Mouse (Mus musculus) thymus, postnatal 25 days (tissue): ENCODE data around the gene Atg2a.
"Not testable (repeated sequence)": the region's sequence is repeated elsewhere in the genome, so short reads cannot be mapped to it uniquely, and the experiment has no call there.

Source experiments
- DNase-seq: peaks from one replicate; pipeline ENCODE4 v3.0.0; 2022

Atg2a gene

DNA sequence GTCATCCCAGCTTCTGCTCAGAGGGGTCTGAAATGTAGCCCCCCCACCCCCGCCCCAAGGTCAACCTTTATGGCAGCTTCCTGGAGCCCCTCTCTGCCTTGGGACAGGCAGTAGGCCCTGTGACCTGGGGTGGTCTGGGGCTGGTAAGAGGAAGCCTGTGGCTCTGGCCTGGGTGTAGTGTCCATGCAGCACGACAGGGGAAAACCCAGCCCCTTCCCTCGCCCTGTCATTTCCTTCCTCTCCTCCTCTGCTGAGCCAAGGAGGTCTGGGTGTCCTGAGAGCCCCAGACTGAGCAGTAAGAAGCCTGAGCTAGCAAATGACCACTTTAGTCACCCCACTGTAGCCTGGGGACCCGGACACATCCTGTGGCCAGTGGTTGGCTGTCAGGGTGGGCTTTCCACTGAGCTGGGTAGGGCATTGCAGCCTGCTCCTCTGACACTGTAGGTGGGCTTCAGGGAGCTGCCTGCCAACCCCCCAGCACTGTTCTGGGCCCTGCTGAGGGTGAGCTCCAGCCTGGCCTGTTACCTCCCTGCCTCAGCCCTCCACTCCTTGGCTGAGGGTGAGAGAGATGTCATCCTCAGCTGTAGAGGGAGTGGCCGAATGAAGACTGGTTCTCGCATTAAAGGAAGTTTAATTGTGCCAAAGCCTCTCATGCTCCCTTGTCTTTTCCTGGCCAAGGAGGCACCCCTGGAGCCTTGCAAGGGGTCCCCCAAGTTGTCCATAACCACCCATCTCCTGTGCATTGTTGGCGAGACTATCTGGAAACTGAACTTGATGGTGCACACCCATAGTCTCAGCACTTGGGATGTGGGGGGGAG, 58.2 kb downstream of the Atg2a start:
- DNase-seq = no peak

DNA sequence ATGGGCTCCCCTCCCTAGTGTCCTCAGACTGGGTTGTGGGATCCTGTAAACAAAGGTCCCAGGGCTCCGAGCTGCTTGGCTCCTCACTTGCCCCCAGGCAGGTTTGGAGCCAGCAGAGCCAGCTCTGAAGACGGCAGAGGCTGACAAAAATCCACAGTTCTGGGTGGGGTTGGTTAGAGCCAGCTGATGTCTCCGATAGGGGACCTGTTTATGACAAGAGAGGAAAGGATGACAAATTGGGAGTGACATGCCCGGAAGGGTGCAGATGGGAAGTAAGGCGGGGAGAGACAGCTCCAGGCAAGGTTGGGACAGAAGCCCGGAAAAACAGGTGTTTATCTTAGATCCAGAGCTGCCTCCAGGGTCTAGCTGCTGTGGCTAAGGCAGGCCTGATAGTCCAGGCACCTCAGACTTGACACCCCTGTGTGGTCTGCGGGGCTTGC, 59.0 kb downstream of the Atg2a start:
- DNase-seq = no peak

DNA sequence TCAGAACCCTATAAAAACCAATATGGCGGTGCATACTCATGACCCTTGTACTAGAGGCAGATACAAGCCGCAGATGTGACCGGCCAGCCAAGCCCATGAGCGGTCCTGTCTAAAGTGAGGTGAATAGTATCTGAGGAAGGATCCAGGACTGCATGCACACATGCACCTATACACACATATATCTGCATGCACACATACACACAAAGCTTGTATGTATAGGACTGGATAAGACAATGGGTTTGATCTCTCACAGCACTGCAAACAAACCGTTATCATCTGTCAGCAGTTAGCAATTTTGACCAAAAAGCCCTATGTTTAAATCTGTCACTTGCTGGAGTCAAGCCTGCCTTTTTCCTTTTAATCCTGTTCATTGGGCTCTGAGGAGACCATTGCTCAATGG, 60.6 kb downstream of the Atg2a start:
- no peak for DNase-seq

DNA sequence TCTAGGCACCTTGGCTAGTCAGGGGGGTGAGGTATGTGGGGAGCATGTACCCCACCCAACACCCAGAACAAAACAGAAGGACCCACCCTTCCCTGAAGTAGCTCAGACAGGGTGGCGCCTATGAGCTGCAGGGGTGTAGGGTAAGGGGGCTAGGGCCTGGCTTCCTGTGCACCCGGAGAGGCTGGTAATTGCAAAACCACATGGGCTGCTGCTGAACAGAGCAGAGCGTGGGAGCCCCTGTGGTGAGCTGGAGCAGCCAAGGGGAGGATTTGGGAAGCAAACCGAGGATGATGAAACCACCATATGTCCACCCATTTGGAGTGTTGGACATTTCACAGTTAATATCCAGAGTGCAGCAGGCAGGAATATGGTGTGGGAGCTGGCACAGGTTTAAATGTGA, 61.1 kb downstream of the Atg2a start:
- peak; percentile 43 for DNase-seq

DNA sequence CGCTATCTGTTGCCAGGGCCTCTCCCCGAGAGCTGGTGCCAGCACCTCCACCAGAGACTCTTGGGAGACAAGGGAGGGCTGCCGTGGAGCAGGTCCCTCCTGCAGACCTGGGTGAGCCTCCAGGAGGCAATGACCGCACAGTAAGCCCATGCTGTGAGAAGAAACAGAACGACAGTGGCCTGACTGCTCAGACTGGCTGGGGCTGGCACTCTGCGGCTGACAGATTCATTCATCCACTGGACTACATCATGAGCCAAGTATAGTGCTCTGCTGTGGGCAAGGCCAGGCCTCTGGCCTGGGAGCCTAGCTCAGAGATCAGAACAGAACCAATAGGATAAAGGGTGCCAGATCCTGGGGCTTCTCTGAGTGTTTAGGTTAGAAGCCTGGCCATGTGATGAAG, 62.4 kb downstream of the Atg2a start:
- no peak for DNase-seq

DNA sequence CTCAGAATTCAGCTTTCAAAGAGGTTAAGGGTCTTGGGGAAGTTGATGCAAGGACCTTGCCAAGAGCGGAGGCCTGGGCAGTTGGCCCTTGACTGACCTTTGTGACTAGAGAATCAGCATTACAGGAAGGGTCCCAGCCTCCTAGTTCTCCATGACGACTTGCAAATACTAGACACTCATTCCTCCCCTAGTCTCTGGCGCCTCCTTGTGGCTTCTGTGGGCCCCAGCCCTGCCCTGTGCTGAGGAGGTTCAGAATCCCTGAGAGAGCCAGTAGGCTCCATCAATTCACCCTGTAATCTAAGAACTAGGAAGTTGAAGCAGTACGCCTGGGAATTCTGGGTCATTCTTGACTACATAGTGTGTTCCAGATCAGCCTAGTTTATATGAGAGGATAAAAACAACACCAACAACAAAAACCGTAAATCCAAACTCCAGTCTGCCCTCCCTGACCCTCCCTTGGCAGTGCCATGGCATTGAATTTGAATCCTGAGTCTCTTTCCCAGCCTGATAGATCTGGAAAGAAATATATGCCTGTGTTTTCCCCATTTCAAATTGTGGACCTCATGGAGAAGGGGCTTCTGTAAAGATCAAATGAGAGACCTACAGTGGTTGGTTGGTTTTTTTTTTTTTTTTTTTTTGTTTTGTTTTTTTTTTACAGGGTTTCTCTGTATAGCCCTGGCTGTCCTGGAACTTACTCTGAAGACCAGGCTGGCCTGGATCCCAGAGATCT, 63.5 kb downstream of the Atg2a start:
- DNase-seq = peak; percentile 92

DNA sequence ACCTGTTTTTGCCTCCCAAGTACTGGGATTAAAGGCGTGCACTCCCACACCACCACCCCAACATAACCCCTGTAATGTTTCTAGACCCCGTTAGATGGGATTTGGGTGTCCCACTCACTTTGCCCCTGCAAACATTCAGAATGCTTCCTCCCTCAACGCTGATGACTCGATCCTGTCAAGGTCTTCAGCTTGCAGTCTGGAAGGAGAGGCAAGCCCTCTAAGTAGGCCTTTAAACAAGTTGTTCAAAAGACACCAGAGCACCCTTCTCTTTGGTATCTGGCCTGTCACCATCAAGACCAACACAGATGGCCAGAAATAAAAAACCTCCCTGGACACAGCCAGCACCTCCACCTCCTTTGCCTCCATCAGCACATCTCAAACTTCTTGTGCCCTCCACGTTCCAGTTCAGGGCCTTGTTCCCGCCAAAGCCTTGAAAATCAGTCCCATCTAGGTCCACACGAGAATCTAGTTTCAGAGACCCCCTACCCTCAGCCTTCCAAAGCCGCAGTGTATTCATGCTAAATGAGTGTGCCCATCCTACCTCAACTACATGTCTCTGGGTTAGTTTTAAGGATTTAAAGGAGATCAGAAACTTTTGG, 64.1 kb downstream of the Atg2a start:
- DNase-seq = no peak

DNA sequence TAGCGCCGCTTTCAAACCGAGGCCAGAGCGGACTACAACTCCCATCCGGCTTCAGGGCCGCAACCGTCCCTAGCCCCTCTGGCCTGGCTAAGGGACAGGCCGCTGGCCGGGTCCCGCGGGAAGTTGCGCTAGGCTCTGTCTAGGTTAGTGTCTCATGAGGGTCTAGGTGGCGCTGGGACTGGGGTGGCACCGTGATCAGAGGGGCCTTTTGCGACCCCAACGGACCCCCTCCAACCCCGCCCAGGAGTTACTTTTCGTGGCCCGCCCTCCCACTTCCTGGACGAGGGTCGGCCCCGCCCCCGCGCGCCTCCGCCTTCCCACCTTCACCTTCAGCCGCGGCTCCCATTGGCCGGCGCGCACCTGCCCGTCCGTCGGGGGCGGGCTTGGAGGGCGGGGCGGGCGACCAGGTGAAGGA, 64.7 kb downstream of the Atg2a start, which contains the start of gene Cdc42bpg:
Gene Cdc42bpg, plus strand, starts transcription at position 320 of the 415 bp plus-strand sequence.
- DNase-seq = peak; percentile 93

DNA sequence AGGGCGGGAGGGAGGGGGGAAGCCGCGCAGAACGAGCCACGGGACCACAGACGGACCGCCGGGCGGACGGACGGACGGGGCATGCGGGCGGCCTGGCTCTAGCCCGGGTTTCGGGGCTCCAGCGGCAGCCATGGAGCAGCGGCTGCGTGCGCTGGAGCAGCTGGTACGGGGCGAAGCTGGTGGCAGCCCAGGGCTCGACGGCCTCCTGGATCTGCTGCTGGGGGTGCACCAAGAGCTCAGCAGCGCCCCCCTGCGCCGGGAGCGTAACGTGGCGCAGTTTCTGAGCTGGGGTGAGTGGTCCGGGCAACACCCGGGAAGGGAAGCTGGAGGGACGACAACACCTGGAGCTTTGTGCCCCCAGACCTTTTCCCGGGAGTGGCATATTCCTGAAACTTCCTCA, 65.1 kb downstream of the Atg2a start:
- DNase-seq = peak; percentile 83

DNA sequence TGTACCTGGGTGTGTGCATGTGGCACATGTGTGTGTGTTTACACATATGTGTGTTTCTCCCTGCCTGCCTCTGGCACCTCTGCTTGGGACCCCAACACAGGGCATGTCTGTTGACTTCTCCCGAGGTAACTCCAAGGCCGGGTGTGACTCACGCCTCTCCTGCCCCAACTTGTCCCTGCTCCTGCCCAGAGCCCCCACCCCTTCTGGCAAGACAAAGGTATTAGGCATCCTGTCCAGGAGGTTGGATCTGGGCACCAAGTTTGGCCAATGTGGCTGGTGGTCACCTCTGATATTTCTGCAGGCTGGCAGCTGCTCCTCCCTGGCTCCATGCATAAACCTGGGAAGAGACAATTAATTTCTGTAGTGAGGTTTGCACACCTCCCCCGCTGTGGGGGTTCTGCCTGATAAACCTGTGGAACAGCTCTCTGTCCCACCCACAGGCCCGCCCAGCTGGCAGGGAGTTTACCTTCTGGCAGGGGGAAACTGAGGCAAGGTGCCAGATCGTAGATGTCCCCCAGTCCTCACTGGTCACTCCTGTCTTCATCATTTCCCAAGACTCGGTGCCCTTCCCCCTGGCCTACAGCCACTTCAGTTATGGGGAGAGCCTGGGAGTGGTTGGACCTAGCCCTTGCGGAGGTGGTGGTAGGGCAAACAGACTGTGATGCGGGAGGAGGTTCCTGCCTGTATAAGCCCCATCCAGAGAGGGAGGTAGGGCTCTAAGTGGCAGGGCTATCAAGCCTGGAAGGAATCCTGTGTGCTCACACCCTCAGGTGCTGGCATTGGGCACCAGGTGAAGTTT, 66.5 kb downstream of the Atg2a start:
- no peak for DNase-seq

DNA sequence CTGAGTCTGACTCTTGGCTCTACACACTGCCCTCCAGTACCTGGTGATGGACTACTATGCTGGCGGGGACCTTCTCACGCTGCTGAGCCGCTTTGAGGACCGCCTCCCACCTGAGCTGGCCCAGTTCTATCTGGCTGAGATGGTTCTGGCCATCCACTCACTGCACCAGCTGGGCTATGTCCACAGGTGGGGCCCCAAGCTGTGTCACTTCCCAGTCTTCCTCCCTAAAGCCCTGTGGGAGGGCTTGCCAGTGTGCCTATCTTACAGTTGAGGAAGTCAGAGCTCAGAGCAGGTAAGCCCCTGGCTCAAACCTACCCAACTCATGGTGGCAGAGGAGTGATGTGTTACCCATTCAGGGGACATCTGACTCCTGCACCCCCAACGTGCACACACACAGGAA, 68.7 kb downstream of the Atg2a start:
- DNase-seq = no peak

DNA sequence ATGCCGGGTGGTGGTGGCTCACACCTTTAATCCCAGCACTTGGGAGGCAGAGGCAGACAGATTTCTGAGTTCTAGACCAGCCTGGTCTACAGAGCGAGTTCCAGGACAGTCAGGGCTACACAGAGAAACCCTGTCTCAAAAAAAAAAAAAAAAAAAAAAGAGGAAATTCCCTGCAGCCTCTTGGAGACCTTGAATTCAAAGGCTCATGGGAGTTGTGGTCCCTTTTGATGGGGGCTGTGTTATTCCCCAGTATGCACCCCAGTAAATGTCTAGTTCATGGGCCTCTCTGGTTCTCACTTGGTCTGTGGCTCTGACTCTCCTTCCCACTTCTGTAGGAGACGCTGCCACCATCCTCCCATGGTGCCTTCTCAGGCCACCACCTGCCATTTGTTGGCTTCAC, 70.3 kb downstream of the Atg2a start:
- DNase-seq = not testable (repeated sequence)
